Mouse (Mus musculus) kidney, adult 9 months (tissue): Measurements from ENCODE around the gene Gm11111.
"Not testable (repeated sequence)": the region's sequence is repeated elsewhere in the genome, so short reads cannot be mapped to it uniquely, and the experiment has no call there.

Source experiments
- DNase-seq: peaks from one replicate; pipeline ENCODE4 v3.0.0; 2022

Gene Gm11111

DNA sequence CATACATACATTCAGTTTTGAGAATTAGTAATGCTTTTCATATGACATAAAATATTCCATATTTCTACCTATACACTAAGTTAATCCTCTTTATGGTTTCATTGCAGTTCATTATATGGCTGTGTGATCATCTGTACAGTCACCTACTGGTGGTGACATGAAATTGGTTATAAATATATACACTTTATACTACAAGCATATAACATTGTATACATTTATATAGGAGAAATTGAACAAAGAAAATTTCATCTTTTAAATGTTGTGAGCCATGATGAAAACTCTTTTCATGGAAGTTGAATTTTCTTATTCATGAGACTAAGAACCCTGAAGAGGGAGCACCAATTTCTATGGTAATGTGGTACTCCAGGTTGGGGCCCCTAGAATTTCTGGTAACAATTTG, at the start of gene Gm11111:
Gm11111 (plus strand) TSS at position 301 of the 400 bp plus-strand sequence.
- no peak for DNase-seq

GRCm38 (mm10) chr5:98516214-98516613, 36.3 kb upstream of the Gm11111 start:
- no peak for DNase-seq

- no peak for DNase-seq
Measured at GRCm38 (mm10) chr5:98520118-98520517, 32.4 kb upstream of the Gm11111 start.

DNA sequence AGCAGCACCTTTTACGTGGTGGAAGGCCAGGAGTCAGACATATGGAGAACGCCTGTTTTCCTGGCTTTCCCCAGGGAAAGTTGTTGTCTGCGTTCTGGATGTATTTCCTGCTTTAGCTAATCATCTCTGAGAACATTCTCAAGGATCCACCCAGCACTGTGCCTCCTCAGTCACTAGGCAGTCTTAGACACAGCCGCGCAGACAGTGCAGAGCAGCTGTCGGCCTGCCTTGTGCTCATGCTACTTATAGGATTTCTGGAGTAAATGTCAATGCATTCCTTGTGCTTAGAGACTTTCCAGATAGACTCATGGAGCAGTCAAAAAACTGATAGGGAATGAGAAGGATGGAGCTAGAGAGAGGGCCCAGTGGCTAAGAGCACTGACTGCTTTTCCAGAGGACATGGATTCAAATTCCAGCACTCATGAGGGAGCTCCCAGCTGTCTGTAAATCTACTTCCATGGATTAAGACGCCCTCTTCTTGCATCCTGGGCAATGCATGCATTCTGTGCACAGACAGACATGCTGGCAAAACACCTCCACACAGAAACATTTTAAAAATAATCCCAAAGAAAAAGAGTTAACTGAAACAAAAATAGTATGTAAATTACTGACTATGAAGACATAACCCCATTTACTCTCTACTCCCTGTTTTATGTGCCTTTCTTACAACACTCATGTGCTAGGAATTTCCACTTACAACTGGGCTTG, 30.1 kb upstream of the Gm11111 start:
- DNase-seq, result no peak

DNA sequence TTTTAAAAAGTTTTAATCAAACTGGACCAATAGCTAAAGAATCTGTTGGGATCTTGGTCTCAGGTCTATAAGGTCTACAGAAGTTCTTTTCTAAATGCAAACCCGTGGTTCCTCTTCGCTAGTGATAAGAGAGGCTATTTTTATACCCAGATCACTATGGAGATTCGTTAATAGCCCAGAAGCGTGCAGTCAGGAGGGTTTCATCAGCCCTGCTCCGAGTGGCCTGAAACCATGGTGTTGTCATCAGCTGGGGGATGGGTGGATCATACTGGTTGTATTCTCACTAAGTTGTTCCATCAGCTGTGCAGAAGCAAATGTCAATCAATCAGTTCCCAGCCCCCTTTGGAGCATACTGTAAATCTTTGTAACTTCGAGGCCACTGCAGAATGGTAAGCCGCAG, 29.4 kb upstream of the Gm11111 start:
- DNase-seq, result no peak

GRCm38 (mm10) chr5:98523783-98524182, 28.7 kb upstream of the Gm11111 start:
- peak; percentile 55 for DNase-seq

GRCm38 (mm10) chr5:98541333-98541732, 11.2 kb upstream of the Gm11111 start:
- no peak for DNase-seq

DNA sequence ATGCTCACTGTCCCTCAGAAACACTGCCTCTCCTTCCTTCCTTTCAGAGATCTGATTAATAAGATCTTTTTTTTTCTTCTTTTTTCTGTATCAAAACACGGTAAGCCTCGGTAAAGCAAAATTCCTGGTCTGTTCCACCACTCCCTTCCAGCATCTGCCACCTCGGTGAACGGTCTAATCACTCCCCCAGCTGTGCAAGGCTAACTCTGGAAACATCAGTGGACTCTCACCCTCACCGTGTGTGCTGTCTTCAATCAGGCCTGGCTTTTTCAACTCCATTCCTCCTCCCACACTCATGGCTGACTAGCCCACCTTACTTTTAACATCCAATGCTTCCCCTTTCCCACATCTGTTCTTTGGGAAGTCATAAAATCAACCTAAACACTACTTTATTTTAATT, 2.2 kb upstream of the Gm11111 start:
- DNase-seq, result no peak

DNA sequence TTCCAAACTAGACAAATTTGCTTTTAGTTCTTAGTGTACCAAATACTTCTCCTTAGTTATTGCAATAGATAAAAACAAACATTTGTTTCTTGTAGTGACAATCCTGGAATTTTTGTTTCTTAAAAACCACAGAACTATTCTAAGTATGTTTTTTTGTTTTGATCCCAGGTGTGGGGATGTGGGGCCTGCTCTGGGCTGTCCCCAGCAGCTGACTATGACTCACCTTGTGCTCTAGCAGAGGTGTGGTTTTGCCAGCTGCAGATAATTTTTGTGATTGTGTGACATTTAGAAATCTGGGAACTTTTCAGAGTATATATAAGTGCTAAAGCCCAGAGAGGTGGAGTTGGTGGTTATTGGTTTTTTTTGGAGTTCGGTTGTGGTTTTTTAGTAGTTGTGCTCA, 1.6 kb upstream of the Gm11111 start:
- no peak for DNase-seq

DNA sequence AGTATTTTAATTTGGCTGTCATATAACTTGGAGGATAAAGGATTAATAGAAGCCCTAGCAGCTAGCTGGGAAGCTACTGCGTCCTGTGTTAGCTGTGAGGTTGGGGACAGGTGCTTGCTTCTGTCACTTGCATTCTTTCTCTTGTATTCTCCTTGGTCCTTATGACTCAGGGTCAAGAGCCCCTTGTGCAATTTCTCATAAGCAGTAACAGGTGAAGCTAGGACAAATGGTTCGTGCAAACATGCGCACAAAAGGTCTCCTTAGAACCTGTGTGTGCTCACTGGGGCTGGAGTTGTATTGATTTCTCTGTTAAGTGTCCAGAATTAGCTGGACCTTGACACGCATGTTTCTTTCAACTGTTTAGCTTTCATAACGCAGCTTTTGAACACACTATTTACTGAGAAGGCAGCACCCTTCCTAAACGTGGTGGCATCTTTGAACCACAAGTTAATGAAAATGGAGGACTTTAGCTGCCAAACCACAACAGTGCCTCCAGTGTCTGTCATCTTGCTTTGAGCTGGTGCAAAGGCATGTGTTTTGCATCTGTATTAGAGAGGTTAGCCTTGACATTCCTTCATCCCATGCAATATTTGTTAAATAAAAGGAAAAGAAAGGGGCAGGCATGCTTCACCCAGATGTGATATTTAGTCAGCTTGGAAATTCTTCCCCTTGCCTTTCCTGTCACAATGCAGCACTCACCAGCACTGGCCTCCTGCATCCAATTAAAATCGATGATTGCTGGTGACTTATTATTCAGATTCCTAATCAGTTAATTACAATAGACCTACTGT, 511 bp downstream of the Gm11111 start:
- no peak for DNase-seq

GRCm38 (mm10) chr5:98561301-98561700, 8.8 kb downstream of the Gm11111 start:
- peak; percentile 40 for DNase-seq

GRCm38 (mm10) chr5:98562806-98563205, 10.3 kb downstream of the Gm11111 start:
- no peak for DNase-seq

DNA sequence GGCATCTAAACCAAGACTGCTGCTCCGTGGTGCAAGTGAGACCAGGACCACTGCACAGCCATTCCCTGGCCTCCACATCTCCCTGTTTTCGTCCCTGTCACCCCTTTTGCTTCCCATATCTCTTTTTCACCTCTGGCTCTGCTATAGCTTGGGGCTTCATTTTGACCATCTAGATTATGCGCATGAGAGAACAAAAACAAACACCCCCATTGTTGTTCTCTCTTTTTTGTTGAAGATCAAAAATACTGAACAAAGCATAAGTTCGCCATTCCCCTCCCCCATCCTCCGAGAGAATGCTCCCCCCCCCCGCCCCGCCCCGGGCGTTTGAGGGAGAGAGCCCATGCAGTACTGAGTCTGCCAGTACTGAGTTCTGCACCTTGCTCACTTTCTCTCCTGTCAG, 11.3 kb downstream of the Gm11111 start:
- DNase-seq, result no peak

DNA sequence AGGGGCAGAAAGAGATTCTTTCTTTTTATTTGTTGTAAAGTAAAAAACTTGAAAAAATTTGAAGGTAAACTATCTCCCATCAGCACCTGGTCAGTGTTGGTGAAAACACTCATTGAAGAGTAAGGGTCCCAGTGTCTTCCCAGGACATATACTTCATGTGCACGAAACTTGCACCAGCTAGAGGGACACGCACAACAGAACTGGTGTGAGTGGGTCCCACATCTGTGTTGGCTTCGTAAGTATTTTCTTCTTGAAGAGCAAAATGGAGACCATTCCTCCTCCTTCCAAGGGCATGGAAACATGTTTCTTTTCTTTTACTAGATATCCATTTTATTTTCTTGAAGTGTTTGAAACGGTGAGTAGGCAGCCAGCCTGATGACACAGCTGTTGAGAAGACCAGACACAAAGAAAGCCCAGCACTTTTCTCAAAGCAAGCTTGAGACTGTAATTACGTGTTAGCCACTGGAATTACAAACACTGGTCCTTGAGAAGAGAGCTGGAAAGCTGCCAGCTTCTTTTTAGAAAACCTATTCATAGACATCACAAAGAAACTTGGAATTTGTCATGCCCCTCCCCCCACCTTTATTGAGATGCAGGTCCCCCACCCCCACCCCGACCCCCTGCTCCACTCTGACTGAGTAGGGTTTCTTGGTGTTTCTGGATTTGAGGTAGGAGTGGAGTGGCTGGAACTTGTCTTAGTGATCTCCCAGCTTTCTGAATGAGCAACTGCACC, 14.1 kb downstream of the Gm11111 start:
- DNase-seq, result no peak

DNA sequence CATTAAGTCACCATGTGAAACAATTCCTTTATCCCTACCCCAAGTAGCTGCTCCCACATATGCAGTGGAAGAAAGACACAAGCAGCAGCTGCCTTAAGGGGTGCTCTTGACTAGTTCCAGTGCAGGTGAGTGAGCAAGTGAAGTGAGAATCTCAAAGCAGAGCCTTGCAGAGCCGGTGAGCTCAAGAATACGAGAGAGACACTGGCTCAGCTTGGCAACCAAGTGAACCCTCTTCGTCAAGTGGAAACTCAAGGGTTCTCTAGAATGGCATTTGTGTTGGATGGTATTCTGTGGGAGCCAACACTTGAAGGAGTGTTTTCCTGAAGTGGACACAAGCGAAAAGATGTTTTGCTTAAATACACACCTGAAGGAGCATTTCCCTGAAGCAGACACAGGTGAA, 16.0 kb downstream of the Gm11111 start:
- no peak for DNase-seq

DNA sequence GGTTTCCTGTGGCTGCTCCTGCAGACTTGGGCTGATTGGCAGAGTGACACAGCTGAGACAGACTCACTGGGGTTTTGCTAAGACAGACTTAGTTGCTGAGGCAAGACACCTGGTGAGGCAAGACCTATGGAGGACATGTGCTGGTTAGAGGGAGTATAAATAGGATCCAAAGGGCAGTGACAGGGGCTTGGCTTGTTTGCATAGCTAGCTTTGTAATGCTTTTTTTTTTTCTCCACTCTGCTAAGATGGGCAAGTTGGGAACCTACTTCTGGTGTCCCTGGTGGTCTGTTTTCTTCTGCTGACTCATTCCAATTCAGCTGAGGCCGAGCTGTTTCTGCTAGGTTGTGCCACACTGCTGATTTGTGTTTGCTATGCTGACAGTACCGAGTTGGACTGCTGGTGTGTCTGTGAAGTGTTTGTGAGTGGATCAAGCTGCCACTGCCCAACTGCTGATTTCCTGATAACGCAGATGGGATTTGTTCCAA, 16.6 kb downstream of the Gm11111 start:
- no peak for DNase-seq

GRCm38 (mm10) chr5:98572392-98572791, 19.9 kb downstream of the Gm11111 start:
- no peak for DNase-seq

GRCm38 (mm10) chr5:98574711-98575470, 22.4 kb downstream of the Gm11111 start:
- no peak for DNase-seq

- no peak for DNase-seq
Measured at GRCm38 (mm10) chr5:98575471-98575834, 23.0 kb downstream of the Gm11111 start.

- DNase-seq, result not testable (repeated sequence)
Measured at GRCm38 (mm10) chr5:98576538-98576937, 24.0 kb downstream of the Gm11111 start.

DNA sequence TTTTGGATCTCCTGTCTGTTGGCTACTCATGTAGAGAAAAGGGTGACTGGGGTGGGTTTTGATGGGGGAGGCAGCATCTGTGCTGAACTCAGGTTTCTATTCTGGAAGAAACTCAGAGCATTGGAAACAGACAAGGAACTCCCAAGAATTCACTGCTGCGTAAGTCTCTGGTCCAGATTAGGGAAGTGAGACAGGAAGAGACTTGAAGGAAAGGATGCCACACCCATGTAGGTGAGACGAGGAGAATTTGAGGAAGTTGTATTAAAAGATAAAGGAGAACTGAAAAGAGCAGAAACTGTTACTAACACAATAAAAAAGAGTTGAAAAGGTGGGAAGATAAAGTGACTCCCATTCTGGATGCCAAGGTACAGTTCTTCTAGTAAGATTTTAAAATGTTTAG, 25.9 kb downstream of the Gm11111 start:
- no peak for DNase-seq

GRCm38 (mm10) chr5:98580811-98581210, 28.3 kb downstream of the Gm11111 start:
- no peak for DNase-seq

DNA sequence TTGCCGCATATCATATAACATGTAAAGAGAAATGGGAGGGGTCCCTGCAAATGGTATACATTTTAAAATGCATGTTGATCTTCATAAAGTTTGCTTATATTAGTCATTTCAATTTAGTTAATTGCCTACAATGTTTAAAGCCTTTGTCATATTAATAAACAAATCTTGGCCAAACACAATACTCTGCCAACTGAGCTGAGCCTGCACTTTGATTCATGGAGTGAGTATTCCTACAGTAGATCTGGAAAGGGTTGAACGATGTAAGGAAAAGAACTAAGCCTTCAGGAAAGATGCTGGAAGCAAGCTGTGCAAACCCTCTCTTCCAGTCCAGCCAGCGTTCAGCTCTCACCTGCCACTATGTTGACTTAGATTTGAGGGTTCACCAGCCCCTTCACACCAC, 29.6 kb downstream of the Gm11111 start:
- DNase-seq, result no peak
